Mouse (Mus musculus) 3T3-L1 (cell line): Measurements from ENCODE around the gene Shoc2.
"Not testable (repeated sequence)": the region's sequence is repeated elsewhere in the genome, so short reads cannot be mapped to it uniquely, and the experiment has no call there.

ENCODE experiments used
- DNase-seq: peaks from one replicate; pipeline ENCODE4 v3.0.0-alpha.2; 2015; ENCODE audit warnings: low read depth, low spot score

Gene Shoc2

DNA sequence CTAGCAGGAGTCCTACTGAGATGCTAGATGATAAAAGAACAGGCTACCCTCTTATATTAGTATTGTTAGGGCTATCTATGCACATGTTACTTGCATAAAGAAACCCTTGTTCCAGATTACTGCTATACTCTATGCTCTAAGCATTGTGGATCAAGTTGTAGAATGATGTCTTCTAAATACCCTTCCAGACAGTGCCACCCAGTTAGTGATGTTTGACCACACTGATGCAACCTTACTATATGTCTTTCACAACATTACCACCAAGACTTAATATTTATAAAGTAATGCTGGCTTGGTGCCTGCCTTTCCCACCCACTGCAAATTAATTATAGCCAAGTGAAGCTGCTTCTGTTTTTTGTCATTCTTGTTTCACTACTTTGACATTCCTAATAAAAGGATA lies 11.1 kb upstream of the Shoc2 start:
- no peak for DNase-seq

DNA sequence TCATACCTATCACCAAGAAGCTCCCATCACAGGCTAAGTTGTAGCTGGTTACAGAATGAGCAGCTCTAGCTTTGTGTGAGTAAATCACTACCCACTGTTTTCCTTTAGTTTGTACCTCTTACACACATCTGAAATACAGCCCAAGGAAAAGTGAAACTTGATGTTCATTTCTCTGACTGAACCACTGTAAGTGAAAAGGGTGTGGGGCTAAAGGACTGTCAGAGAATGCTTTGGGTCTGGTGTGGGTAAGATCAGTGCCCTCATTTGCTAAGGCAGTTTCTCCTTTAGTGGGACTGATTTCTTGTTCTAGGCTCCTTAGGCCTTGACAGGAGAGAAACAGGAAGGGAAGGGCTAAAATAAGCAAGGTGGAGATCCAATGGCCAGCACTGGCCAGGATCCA lies 10.1 kb upstream of the Shoc2 start:
- no peak for DNase-seq

DNA sequence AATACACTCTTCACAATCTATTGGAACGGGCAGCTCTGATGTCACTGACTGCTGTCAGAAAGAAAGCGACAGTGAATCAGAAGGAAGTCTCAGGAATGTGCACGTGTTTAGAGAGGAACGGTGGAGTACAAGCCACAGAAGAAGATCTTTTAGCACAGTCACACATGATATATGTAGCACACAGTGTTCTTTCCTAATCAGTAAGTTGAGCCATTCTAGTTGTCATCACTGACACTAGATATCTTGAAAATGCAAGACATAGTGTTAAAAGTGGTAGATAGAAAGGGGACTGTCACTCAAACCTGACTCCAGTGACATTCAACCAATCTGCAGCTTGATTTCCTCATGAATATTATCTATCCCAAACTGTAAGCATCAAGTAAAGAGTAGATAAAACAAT lies 4.6 kb upstream of the Shoc2 start:
- DNase-seq: no peak

DNA sequence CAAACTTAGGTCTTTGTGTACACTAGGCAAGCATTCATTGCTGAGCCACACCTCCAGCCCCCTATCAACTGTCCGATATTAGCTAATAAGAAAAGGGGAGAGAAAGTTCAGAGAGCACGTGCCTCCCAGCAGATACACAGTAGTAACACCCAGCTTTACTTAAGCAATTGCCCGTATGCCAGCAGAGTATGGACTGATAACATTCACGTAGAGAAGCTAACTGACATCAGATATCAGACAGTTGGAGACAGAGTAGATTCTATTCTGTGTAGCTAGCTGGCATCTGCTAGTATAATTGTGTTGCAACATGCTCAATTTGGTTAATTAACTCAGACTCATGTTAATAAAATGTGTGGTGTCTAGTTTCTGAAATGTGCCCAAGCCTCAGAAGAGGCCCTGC lies 3.0 kb upstream of the Shoc2 start:
- DNase-seq: no peak

DNA sequence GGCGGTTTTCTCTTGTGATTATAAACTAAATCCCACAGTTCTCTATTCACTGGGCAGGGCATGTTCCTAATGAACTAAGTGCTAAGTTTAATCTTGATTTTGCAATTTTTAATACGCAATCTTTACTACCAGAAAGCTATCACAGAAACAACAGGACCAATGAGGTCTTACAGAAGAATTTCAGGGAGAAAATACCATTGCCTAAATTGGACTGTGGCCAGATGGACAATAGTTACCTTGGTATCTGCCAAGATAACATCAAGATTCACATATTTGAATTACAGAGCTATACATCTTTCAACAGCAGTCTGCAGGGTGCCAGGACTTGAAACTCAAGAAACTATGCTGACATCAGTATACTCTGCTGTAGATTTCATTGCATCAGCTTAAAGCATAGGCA lies 1.8 kb upstream of the Shoc2 start:
- peak; percentile 15 for DNase-seq

DNA sequence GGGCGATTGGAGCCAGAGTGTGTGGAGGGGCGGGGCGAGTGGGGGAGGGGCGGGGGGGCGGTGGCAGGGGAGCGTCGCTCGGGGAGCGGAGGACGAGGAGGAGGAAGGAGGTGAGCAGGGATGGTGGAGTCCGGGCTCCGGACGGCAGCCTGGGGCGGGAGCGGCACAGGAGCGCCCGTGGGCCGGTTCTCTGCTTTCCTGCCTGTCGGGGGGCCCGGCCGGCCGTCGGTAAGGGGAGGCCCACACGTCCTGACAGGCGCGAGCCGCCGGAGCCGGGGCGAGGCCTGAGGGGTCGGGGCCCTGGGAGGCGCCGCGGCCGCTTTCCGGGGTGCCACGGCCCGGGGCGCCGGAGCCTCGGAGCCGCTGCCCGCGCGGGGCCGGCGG lies 672 bp downstream of the Shoc2 start:
- DNase-seq: no peak

DNA sequence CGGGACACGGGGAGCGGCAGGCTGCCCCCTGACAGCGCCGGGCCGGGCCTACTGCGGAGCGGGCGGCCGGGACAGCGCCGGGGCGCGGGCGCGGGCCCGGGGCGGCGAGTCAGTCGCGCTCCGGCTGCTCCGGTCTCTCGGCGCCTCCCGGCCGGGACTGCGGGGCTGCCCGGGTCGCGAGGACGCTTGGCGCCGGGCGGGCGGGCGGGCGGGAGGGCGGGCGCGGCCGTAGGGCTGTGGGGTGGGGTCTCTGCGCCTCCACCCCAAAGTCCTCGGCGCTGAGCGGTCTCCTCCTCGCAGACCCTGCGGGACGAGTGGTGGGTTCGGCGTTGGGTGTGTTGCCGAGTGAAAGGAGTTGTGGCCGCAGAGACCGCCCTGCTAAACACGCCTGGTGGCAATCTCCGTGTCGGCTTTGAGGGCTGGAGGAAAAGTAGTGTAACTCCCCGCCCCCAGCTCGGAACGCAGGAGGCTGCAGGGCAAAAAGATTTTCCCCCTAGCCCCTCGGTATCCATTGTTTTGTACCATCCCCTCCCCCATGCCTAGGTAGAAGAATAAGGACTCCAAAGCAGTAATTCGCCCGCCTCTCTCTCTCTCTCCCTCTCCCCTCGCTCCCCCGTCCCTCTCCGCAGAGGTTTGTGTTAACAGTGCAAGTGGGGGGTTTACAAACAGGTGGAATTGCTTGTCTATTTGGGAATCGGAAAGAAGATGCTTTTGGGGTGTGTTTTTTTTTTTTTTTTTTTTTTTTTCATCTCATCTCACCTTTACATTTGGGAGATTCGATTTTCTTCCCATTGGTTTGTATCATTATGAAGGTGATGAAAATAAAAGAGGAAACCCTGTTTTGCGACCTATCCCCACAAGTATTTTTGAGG lies 1.3 kb downstream of the Shoc2 start:
- DNase-seq: peak; percentile 62

DNA sequence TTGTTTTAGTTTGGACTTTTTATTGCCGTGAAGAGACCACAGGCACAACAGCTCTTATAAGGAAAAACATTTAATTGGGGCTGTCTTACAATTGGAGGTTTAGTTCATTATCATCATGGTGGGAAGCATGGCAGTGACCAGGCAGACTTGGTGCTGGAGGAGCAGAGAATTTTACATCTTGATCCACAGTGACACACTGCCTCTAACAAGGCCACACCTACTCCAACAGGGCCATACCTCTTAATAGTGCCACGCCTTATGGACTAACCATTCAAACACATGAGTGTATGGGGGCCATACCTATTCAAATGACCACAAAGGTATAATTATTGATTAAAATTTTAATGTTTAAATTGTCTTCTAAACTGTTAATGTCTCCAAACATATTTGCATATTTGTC lies 13.4 kb downstream of the Shoc2 start:
- DNase-seq: no peak

DNA sequence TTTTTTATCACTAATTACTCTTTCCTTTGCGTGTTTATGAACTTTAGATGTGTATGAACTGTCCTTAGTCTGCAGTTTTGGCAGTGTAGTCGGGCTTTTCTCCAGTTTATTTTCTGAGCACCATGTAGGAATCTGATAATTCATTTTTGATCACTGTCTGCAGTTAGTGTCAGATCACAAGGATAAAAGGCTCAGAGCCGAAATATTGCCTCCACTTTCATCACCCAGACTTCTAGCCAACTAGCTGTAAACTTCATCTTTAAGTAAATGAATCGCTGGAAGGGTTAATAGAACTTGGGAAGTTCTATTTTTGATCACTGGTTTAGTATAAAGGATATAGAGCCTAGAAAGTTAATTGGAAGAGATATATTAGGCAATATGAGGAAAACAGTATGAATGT lies 18.4 kb downstream of the Shoc2 start:
- DNase-seq: peak; percentile 24

DNA sequence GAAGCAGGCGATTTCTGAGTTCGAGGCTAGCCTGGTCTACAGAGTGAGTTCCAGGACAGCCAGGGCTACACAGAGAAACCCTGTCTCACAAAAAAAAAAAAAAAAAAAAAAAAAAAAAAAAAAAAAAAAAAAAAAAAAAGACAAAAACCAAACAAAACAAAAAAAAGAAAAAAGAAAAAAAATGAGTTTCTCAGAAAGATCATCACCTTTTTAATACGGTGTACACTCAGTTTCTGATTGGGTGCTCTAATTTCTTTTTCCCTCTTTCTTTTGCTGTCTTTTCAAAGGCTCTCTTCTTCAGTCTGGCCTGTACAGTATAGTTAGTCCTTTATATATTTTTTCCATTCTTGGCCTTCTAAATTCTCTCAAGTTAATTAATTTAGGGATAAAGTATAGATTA lies 20.2 kb downstream of the Shoc2 start:
- not testable (repeated sequence) for DNase-seq

DNA sequence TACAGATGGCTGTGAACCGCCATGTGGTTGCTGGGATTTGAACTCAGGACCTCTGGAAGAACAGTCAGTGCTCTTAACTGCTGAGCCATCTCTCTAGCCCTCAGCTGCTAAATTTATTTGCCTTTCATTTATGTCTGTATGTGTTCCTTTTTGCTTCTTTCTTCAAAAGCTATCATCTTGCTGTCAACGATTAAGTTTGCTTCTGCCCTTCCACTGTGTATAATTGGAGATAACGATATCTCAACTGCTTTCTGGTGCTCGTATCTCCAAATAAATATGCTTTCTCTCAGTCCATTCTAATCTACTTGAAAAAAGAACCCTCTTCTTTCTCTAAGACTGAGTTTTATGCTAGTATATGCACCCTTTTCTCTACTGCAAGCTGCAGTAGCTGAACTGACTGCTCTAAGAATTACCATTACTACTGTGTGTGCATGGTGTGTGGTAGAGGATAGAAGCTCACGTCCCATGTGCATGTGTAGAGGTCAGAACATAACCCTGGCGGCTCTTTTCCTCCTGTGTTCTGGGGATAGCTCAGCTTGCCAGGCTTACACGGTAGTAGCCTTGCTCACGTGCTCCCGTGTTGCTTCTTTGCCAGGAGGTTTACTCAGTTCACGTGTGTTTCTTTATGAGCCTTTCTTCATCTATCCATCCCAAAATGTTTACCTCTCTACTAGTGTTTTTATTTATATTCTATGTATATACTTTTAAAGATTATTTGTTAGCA lies 21.0 kb downstream of the Shoc2 start:
- no peak for DNase-seq

DNA sequence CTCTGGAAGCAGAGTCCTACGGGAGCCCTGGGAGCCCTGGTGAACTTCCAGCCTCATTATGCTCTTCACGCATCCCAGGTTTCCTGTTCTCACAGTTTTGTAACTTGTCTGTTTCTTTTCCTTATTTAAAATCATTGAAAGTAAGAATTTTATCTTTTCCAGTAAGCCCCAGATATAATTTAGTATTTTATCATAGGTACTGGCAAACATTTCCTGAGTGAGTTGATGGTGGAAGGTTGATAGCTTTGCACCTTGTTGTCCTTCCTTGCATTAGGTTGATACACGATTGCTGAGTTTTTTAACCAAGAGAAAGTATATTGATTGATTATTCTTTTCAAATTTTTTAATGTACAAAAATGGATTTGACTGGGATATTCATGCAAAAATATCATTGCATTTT lies 25.1 kb downstream of the Shoc2 start:
- no peak for DNase-seq

DNA sequence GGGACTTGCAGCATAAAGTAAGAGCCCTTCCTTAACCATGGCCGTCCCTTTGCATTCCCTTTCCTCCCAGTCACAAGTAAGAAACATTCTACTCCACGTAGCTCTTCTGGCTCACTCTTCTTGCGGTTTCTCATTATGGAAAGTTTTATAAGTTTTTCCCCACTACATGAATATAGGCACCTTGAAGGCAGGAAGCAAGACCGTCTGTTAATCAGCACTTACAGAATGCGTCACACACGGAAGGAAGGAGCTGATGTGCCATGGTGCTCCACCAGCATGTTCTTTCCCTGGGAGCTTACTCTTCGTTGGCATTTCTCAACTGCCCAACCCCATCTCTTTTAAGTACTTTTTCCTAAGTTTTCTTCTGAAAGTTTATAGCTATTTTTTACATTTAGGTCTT lies 27.8 kb downstream of the Shoc2 start:
- DNase-seq: no peak

DNA sequence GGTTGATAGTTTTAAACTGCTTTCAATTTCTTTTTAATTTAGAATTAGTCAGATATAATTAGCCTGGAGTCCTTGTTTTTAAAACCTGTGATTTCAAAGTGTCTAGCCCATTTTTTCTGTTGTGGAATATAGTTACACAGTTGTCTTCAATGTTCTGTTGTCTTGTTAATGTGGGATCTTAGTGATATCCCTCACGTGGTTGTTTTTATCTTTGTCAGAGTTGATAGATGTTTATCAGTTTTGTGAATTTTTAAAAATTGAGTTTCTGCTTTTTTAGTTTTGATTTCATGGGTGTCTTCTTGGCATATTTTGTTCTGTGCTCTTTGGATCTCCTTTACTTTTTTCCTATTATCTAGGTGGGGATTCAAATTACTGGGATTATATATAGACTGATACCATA lies 29.6 kb downstream of the Shoc2 start:
- DNase-seq: no peak

DNA sequence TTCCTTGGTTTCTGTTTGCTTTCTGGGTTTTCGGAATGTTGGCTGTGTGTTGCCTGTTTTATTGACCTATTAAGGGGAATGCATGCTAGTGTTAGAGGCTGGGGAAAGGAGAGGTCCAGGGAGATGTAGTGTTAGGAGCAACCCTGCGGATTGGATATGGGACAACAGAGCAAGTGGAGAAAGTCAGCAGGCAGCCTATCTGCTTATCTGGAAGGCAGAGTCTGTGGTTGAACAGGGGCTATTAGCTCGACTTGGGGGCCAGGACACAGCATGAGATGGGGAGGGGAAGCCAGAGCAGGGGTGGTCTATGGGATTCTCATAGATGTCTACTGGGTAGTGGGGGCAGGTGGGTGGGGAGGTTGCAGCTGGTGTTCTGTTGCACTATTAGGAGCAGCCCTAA lies 37.9 kb downstream of the Shoc2 start:
- DNase-seq: no peak

DNA sequence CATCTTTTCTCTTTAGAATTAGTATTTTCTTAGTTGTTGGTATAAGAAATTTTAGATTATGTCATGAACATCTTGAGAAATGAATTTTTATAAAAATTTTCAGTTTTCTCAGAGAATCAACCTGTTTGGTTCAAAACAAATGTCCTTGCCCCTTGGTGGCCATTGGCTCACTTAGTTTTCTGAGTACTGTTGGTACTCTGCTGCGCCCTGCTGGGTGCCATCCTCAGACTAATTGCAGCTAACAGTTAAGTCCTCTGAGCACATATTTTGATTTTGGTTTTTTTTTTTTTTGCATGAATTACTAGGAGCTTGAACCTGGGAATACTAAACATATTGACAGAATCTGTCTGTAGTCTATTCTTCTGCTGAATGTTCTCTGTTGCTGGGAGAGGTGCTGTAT lies 39.2 kb downstream of the Shoc2 start:
- DNase-seq: peak; percentile 16

DNA sequence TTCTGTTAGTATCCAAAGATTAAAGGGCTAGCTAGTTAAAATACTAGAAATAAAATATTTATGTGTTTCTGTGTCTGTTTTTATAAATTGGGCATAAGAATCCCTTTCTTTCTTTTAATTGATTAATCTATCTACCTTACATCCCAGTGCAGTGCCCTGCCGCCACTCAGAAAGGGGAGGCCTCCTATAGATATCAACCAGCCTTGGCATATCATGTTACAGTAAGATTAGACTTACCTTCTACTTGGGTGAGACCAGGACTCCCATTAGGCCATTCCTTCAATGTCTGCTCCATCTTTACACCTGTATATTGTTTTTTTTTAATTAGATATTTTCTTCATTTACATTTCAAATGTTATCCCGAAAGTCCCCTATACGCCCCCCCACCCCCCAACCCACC lies 40.5 kb downstream of the Shoc2 start:
- no peak for DNase-seq

DNA sequence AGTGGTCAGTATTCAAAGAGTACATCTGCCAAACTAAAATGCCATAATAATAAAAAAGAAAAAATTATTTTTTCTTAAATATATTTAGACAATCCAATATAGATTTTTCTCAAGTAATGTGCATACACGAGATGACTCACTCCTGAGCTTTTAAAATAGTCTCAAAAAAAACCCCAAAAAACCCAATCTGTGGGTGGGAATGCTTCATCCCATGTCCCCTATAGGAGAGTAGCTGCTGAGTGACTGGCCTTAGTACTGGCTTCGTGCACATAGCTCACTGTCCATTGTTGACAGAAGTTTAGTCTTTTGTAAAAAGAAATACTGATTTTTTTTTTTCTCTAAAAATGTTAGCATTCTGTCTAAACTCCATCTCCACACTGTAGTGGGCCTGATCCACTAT lies 46.4 kb downstream of the Shoc2 start:
- DNase-seq: no peak

DNA sequence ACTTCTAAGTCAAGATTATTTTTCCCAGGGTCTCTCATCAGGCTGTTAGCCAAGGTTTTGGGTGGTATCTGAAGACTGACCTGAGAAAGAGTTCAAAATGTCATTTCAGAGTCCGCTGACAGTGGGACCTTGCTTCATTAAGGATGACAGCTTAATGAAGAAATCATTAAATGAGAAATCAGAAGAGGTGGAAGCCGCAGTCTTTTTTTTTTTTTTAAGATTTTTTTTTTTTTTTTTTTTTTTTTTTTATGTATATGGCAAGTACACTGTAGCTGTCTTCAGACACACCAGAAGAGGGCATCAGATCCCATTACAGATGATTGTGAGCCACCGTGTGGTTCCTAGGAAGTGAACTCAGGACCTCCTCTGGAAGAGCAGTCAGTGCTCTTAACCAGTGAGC lies 49.8 kb downstream of the Shoc2 start:
- DNase-seq: no peak

DNA sequence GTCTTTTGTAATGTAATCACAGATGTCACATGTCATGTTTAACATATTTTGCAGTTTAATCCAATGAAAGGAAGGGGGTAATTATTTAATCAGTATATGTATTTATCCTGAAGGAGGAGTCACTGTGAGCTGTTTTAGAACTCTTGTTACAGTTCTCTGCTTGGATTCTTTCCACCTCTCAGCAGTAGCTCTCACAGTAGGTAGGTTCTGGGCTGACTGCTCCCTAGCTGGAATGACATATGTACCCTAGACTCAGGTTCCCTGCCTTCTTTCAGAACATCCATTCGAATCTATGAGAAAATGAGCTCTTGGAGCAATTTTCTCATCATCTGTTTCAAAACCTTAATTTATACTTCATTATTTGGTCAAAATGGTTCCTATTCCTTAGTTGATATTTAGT lies 50.2 kb downstream of the Shoc2 start:
- no peak for DNase-seq

DNA sequence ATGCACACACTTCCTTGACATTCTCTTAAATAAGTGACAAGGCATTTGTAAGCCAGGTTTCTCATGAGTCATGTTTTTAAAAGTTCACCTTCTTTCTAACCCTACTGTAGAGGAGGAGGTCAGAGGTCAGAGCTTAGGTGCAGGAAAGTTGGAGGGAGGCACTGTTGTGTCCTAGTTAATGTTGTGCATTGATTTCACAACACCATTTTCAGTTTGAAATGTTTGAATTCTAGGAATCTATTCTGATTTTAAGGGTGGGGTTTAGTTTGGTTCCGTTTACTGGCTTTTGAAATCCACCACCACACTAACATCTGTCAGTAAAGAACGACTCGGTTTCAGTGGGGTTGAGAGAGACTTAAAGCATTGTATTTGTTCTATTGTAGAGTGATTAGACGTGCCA lies 66.9 kb downstream of the Shoc2 start:
- DNase-seq: no peak

DNA sequence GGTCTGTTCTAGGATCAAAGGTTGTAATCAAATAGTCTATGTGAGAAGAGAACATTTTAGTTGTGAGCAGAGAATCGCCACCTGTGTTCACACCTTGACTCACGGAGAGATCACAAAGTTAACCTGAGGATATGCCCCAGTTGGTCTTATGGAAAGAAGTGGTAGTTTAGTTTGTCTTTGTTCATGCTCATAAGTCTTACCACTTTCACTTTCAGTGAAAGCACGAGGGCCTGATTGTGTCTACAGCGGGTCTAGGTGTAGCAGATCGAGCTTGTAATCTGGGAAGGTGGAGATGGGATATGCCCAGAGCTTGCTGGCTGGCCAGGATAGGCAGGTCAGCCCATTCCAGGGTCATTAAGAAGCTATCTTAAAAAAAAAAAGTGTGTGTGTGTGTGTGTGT lies 70.9 kb downstream of the Shoc2 start:
- no peak for DNase-seq

DNA sequence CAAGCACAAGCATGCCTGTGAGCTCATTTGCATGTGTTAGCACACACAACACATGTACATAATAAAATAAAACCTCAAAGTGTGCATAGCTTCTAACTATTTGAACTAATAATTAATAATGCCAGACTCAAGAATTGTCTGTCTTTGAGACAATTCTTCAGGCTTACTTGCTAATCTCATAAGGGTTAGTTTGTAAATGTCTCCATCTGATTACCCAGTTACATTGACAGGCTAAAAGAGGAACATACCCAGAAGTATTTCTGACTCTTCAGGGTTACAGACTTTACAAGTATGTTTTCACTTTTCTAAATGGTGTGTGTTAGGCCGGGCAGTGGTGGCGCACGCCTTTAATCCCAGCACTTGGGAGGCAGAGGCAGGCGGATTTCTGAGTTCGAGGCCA lies 71.4 kb downstream of the Shoc2 start:
- no peak for DNase-seq
